Comparison of ENCODE assay signal across 38 mouse cellular contexts in genomic region chrX:85289846-85290245, GRCm38 (mm10). TPM values are rescaled to one million over a fixed set of nuclear protein-coding genes. Genes with fewer than 3 reads are reported as not detected.
"Had no signal": no experiment of that assay in that cellular context is flagged by ENCODE, and none has a peak within 500 bp of the region (broad histone marks: within the 10 kb centered on the region; RNA-seq: fewer than 3 reads in every experiment).

No protein-coding gene starts in this region.

- H3K36me3 ChIP-seq: heart, embryonic 13.5 days; heart, embryonic 15.5 days; hindbrain, embryonic 12.5 days; intestine, embryonic 15.5 days; kidney, embryonic 15.5 days; limb, embryonic 10.5 days; limb, embryonic 12.5 days; liver, embryonic 13.5 days; liver, embryonic 15.5 days had no signal

- H3K9ac ChIP-seq: heart, embryonic 13.5 days; heart, embryonic 15.5 days; hindbrain, embryonic 12.5 days; hindbrain, embryonic 14.5 days; intestine, embryonic 15.5 days; kidney, embryonic 15.5 days; limb, embryonic 12.5 days; liver, embryonic 13.5 days; liver, embryonic 15.5 days had no signal

- ATAC-seq: hindbrain, embryonic 16.5 days; inflammation-experienced regulatory T-cells, adult 6 months; intestine, embryonic 15.5 days; intestine, postnatal 0 days had no signal

- H3K4me1 ChIP-seq: heart, embryonic 13.5 days; heart, embryonic 15.5 days; hindbrain, embryonic 12.5 days; intestine, embryonic 15.5 days; kidney, embryonic 15.5 days; limb, embryonic 10.5 days; limb, embryonic 12.5 days; liver, embryonic 13.5 days; liver, embryonic 15.5 days had no signal

- DNase-seq: gastrocnemius, postnatal 14 days; gastrocnemius, postnatal 36 days; heart, adult 11 months; heart, adult 2 months; heart, postnatal 14 days; heart, postnatal 36 days; kidney, adult 18-20 months; kidney, adult 9 months; kidney, postnatal 14 days; kidney, postnatal 36 days; liver; liver, embryonic 13.5 days had no signal

- H3K9me3 ChIP-seq: heart, embryonic 15.5 days; hindbrain, embryonic 12.5 days; intestine, embryonic 15.5 days; kidney, embryonic 15.5 days; limb, embryonic 10.5 days; limb, embryonic 12.5 days; liver, embryonic 13.5 days; liver, embryonic 15.5 days had no signal

- H3K4me2 ChIP-seq: heart, embryonic 11.5 days; heart, embryonic 13.5 days; heart, embryonic 15.5 days; hindbrain, embryonic 12.5 days; hindbrain, embryonic 14.5 days; intestine, embryonic 15.5 days; kidney, embryonic 15.5 days; limb, embryonic 12.5 days; liver, embryonic 11.5 days; liver, embryonic 13.5 days; liver, embryonic 15.5 days had no signal

- H3K27me3 ChIP-seq: heart, embryonic 13.5 days; heart, embryonic 15.5 days; hindbrain, embryonic 12.5 days; intestine, embryonic 15.5 days; kidney, embryonic 15.5 days; limb, embryonic 12.5 days; liver, embryonic 13.5 days; liver, embryonic 15.5 days had no signal

- H3K27ac ChIP-seq: heart, adult 2 months; heart, embryonic 13.5 days; heart, embryonic 15.5 days; hindbrain, embryonic 12.5 days; hindbrain, embryonic 14.5 days; intestine, embryonic 15.5 days; kidney, embryonic 15.5 days; kidney, postnatal 0 days; layer of hippocampus, adult 2 months; left cerebral cortex, adult 2 months; limb, embryonic 10.5 days; limb, embryonic 12.5 days; liver, embryonic 13.5 days; liver, embryonic 15.5 days had no signal

- H3K4me3 ChIP-seq: heart, adult 2 months; heart, embryonic 13.5 days; heart, embryonic 15.5 days; hindbrain, embryonic 12.5 days; intestine, embryonic 15.5 days; kidney, embryonic 15.5 days; layer of hippocampus, adult 2 months; left cerebral cortex, adult 2 months; limb, embryonic 10.5 days; limb, embryonic 12.5 days; liver, embryonic 13.5 days; liver, embryonic 15.5 days had no signal

RNA-seq across cellular contexts. Expression of gene Fthl17a, which starts 40.4 kb away (rescaled TPM):
- total RNA-seq: gastrocnemius, adult 18-20 months; gastrocnemius, adult 8-10 months; gastrocnemius, postnatal 14 days; gastrocnemius, postnatal 36 days; heart, adult 2 months; heart, postnatal 14 days; heart, postnatal 36 days; hematopoietic stem cell, adult 5-6 weeks; layer of hippocampus, adult 2 months; layer of hippocampus, postnatal 10 days; layer of hippocampus, postnatal 25 days; left cerebral cortex, adult 2 months; left cerebral cortex, postnatal 14 days; left cerebral cortex, postnatal 36 days had no signal
- polyA plus RNA-seq: heart, adult 2 months; heart, embryonic 11.5 days; heart, embryonic 13.5 days; heart, embryonic 15.5 days; heart, postnatal 0 days; hindbrain, embryonic 12.5 days; hindbrain, embryonic 14.5 days; hindbrain, embryonic 16.5 days; inflammation-experienced regulatory T-cells, adult 6 months; intestine, embryonic 15.5 days; intestine, postnatal 0 days; kidney, embryonic 15.5 days; kidney, postnatal 0 days; large intestine, adult 2 months; limb, embryonic 10.5 days; limb, embryonic 12.5 days; liver, embryonic 11.5 days; liver, embryonic 13.5 days; liver, embryonic 15.5 days had no signal
